Mouse (Mus musculus) forebrain, embryonic 10.5 days (tissue): ENCODE results near the gene Pla2r1. TPM values are rescaled to one million over a fixed set of nuclear protein-coding genes. Genes with fewer than 3 reads are reported as not detected.
A peak's percentile ranks its signal among the peaks of the same experiment; 100 is the strongest.

Source experiments
- DNase-seq: peaks from one replicate; pipeline ENCODE4 v3.0.0-alpha.2; 2017; ENCODE audit warnings: low spot score; ENCODE audit errors: extremely low spot score
- H3K27ac ChIP-seq: fragments of 300-500 bp; sonication (generic); 2 replicates; pipeline ENCODE4 v1.5.1; 2016; ENCODE audit warnings: mild to moderate bottlenecking
- H3K27me3 ChIP-seq: fragments of 300-500 bp; sonication (generic); 2 replicates; pipeline ENCODE4 v1.6.1; 2016; ENCODE audit warnings: mild to moderate bottlenecking; ENCODE audit not compliant: poor library complexity, severe bottlenecking
- H3K36me3 ChIP-seq: fragments of 300-500 bp; sonication (generic); replicated peaks from 2 replicates; pipeline ENCODE4 v1.6.1; 2016; ENCODE audit warnings: mild to moderate bottlenecking, moderate library complexity
- H3K4me1 ChIP-seq: fragments of 300-500 bp; sonication (generic); 2 replicates; pipeline ENCODE4 v1.6.1; 2016
- H3K4me3 ChIP-seq: fragments of 300-500 bp; sonication (generic); 2 replicates; pipeline ENCODE4 v1.5.1; 2016; ENCODE audit warnings: mild to moderate bottlenecking, moderate library complexity
- H3K9me3 ChIP-seq: fragments of 300-500 bp; sonication (generic); 2 replicates; pipeline ENCODE4 v1.6.1; 2016; ENCODE audit warnings: mild to moderate bottlenecking, moderate library complexity
- WGBS: fragments of 180-500 bp; shearing (Covaris S2); methylation state at CpG from one replicate; pipeline ENCODE4 v1.1.7; 2016; 5-methylcytosine and 5-hydroxymethylcytosine counted together
- polyA plus RNA-seq: library from polyadenylated mRNA; unstranded; fragments of >200 nt; fragmentation: Nextera tagmentation; extraction: Ambion mirVana; gene quantifications from 2 replicates; pipeline ENCODE4 v1.2.1, GENCODE M21; 2016

The Pla2r1 gene
- polyA plus RNA-seq, 1 experiment from 2014 or later: 1.3 TPM

DNA sequence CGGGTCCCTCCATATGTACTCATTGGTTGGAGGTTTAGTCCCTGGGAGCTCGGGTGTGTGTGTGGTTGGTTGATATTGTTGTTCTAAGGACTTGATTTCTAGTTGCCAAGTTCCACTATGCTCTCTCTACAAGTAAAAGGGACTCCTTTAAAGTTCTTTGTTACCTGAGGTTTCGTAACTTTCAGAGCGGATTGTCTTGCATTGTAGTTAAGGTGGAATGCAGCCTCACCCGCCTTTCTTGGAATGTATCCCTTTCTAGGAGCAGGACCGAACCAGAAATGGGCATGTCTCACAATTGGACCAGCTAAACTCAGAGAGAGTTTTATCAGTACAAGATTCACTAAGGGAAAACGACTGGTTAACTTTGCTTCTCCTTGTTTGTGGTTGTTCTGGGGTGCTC is 141.9 kb downstream of the Pla2r1 start:
- Histone ChIP-seq H3K36me3 (no peaks in the 10 kb centered on the region), H3K4me3 (no peak overlapping the region), H3K4me1 (peaks cover 13% of the 10 kb centered on the region), H3K9me3 (no peaks in the 10 kb centered on the region), H3K27me3 (no peaks in the 10 kb centered on the region), H3K27ac (no peak overlapping the region)
- no peak for DNase-seq
- WGBS: 84% methylated on average over 7 of the region's 7 CpGs

DNA sequence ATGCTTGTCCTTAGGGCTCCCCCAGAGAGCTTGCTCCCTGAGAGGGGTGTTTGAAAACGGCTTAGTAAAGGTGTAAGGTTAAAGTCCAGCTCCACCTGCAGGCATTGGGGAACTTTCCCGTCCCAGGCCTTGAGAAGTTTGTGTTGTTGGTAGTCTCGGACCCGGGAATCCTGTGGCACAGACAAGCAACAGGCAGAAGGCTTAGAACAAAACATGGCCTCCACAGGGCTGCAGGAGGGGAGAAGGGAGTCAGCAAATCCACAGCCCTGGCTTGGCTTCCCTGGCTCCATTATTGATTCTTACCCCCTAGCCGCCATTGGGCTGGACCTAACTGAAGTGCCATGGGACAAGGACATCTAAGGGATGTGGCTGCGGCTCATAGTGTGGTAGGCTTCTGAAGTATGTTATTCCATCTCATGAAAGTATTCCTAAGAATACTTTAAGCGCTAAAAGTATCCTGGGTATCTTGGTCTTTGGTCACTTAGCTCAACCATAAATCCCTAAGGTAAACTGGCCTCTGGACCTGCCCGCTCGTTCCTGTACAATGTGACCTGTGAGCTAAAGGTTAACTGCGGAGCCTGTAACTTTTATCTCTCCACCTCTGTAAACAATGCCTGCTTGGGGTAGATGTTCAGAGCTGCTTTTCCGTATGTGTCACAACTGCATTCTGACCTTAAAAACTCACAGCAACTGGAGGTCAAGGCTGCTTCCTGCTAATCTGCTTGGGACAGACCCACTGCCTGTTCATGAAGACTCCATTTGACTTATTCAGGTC is 142.9 kb downstream of the Pla2r1 start:
- Histone ChIP-seq H3K4me3 (no peak overlapping the region), H3K4me1 (peaks cover 13% of the 10 kb centered on the region), H3K36me3 (no peaks in the 10 kb centered on the region), H3K9me3 (no peaks in the 10 kb centered on the region), H3K27me3 (no peaks in the 10 kb centered on the region), H3K27ac (no peak overlapping the region)
- 83% methylated on average over 11 of the region's 11 CpGs for WGBS
- no peak for DNase-seq

- Histone ChIP-seq H3K36me3 (no peaks in the 10 kb centered on the region), H3K4me3 (no peak overlapping the region), H3K4me1 (peaks cover 7% of the 10 kb centered on the region), H3K27me3 (no peaks in the 10 kb centered on the region), H3K9me3 (no peaks in the 10 kb centered on the region), H3K27ac (0 out of 2 replicates have a peak overlapping the region, but pooled peaks have one; percentile 37)
- 63% methylated on average over 6 of the region's 6 CpGs for WGBS
- no peak for DNase-seq
Observed at GRCm38 (mm10) chr2:60409194-60409593, 143.9 kb downstream of the Pla2r1 start.

- H3K27me3 ChIP-seq: no peaks in the 10 kb centered on the region
- 88% methylated on average over 2 of the region's 2 CpGs for WGBS
- no peak overlapping the region for H3K4me3 ChIP-seq
- H3K9me3 ChIP-seq: no peaks in the 10 kb centered on the region
- no peaks in the 10 kb centered on the region for H3K36me3 ChIP-seq
- no peak for DNase-seq
- H3K4me1 ChIP-seq: peaks cover 7% of the 10 kb centered on the region
- H3K27ac ChIP-seq: no peak overlapping the region
Observed at GRCm38 (mm10) chr2:60407387-60407786, 145.7 kb downstream of the Pla2r1 start.

DNA sequence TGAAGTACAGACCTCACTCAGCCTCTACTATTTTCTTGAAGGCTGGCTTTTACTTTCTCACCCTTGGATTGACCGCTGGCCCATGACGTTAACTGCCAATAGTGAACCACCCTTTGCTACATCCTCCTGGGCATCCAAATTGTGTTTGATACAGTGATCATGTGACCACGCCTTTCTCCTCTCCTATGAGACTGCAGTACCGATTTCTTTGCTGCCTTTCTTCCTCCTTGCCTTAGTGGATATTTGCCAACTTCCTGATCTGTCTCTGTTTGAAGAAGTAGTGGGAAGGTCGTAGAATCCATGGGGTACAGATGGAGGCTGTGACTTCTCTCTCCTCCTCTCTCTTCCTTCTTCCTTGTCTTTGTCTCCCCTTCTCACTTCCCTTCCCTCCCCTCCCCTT is 147.7 kb downstream of the Pla2r1 start:
- no peaks in the 10 kb centered on the region for H3K9me3 ChIP-seq
- no peak for DNase-seq
- H3K27me3 ChIP-seq: no peaks in the 10 kb centered on the region
- H3K36me3 ChIP-seq: no peaks in the 10 kb centered on the region
- H3K4me3 ChIP-seq: no peak overlapping the region
- WGBS: 90% methylated on average over 5 of the region's 5 CpGs
- peaks cover 7% of the 10 kb centered on the region for H3K4me1 ChIP-seq
- no peak overlapping the region for H3K27ac ChIP-seq

GRCm38 (mm10) chr2:60404763-60405162 is 148.3 kb downstream of the Pla2r1 start:
- Histone ChIP-seq H3K27me3 (no peaks in the 10 kb centered on the region), H3K9me3 (no peaks in the 10 kb centered on the region), H3K4me3 (no peak overlapping the region), H3K4me1 (peaks cover 7% of the 10 kb centered on the region), H3K27ac (no peak overlapping the region), H3K36me3 (no peaks in the 10 kb centered on the region)
- WGBS: 96% methylated on average over 7 of the region's 7 CpGs
- DNase-seq: no peak

DNA sequence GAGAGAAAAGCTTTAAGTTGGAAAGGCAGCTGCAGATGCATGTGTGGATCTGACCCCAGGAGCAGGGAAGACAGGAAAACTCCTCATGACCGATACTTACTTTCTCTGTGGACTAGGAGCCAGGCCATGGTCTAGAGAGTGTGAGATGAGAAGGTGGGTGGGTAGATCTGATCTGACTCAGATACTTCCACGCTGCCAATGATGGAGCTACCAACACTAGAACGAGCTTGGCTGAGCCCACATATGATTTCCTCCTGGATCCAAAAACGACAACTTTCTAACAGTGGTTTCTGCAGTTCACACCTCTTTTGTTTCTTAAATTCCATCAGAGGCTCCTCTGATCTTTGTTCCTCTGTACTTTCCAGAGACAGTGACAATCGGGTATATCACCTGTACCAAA is 151.4 kb downstream of the Pla2r1 start:
- 84% methylated on average over 5 of the region's 5 CpGs for WGBS
- Histone ChIP-seq H3K27me3 (no peaks in the 10 kb centered on the region), H3K4me3 (no peak overlapping the region), H3K4me1 (no peaks in the 10 kb centered on the region), H3K27ac (no peak overlapping the region), H3K9me3 (0 out of 2 replicates have a peak, but pooled peaks cover 5% of the 10 kb centered on the region), H3K36me3 (no peaks in the 10 kb centered on the region)
- DNase-seq: no peak

DNA sequence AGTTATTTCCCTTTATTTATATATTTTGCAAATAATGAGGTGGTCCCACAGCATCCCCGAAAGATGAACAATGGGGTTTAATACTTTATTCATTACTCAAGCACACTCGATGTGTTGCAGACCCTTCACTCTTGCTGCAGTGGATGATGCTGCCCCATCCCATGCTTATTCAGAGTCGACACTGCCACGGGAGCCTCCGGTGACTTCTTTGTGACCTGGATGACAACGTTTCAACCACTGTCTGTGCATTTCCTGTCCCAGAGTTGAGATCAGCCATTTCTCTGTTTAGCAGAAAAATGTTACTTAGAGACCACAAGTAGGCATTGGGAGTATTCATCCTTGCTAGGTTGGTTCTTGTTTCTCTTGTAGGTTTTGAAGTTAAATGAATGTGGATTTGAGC is 159.3 kb downstream of the Pla2r1 start:
- H3K36me3 ChIP-seq: no peaks in the 10 kb centered on the region
- H3K4me3 ChIP-seq: no peak overlapping the region
- H3K27me3 ChIP-seq: no peaks in the 10 kb centered on the region
- no peak for DNase-seq
- H3K4me1 ChIP-seq: no peaks in the 10 kb centered on the region
- WGBS: 84% methylated on average over 6 of the region's 6 CpGs
- H3K27ac ChIP-seq: no peak overlapping the region
- H3K9me3 ChIP-seq: no peaks in the 10 kb centered on the region

- no peak for DNase-seq
- no peak overlapping the region for H3K4me3 ChIP-seq
- no peaks in the 10 kb centered on the region for H3K9me3 ChIP-seq
- WGBS: 86% methylated on average over 4 of the region's 4 CpGs
- H3K27ac ChIP-seq: no peak overlapping the region
- no peaks in the 10 kb centered on the region for H3K27me3 ChIP-seq
- no peaks in the 10 kb centered on the region for H3K36me3 ChIP-seq
- H3K4me1 ChIP-seq: no peaks in the 10 kb centered on the region
Observed at GRCm38 (mm10) chr2:60392286-60392685, 160.8 kb downstream of the Pla2r1 start.

- Histone ChIP-seq H3K27ac (no peak overlapping the region), H3K9me3 (no peaks in the 10 kb centered on the region), H3K4me3 (no peak overlapping the region), H3K4me1 (peaks cover 13% of the 10 kb centered on the region), H3K36me3 (no peaks in the 10 kb centered on the region), H3K27me3 (peaks cover 29% of the 10 kb centered on the region)
- 80% methylated on average over 3 of the region's 3 CpGs for WGBS
- no peak for DNase-seq
Observed at GRCm38 (mm10) chr2:60387363-60387762, 165.7 kb downstream of the Pla2r1 start.

DNA sequence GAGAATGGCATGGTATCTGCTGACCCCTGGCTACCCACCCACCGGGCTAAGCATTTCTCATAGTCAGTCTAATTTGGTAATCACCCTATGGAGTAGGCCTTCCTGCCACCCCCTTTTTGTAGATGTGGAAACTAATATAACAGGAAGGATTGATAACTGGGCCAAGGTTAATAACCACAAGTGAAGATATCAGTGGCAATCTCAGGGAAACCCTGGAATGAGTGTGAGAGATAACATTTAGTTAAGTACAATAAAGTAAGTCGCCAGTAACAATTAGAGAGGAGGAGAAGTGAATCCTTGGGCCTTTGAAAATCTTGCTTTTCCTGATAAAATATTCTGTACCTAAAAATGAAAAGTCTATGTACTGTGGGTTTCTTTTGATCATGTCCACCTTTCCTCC is 166.3 kb downstream of the Pla2r1 start:
- Histone ChIP-seq H3K27ac (no peak overlapping the region), H3K9me3 (no peaks in the 10 kb centered on the region), H3K4me3 (no peak overlapping the region), H3K4me1 (peaks cover 16% of the 10 kb centered on the region), H3K27me3 (peaks cover 34% of the 10 kb centered on the region), H3K36me3 (no peaks in the 10 kb centered on the region)
- DNase-seq: no peak
- WGBS: 89% methylated on average over 2 of the region's 2 CpGs

DNA sequence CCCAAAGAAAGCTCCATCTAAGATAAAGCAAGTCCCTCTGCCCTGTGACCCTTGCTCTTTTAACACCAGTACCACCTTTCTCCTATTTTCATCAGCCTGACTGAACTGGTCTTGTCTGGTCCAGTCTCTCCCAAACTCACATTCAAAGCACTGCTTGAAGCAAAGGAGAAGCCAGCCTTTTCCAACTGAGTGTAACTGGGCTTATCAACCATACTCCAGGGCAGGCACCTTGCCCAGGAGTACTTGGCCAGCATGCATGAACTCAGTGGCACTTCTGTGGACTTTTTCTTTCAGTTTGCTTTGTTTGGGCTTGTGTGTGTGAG is 168.4 kb downstream of the Pla2r1 start:
- H3K9me3 ChIP-seq: no peaks in the 10 kb centered on the region
- H3K4me3 ChIP-seq: no peak overlapping the region
- no peak for DNase-seq
- peaks cover 47% of the 10 kb centered on the region for H3K27me3 ChIP-seq
- peaks cover 16% of the 10 kb centered on the region for H3K4me1 ChIP-seq
- no peak overlapping the region for H3K27ac ChIP-seq
- no peaks in the 10 kb centered on the region for H3K36me3 ChIP-seq

DNA sequence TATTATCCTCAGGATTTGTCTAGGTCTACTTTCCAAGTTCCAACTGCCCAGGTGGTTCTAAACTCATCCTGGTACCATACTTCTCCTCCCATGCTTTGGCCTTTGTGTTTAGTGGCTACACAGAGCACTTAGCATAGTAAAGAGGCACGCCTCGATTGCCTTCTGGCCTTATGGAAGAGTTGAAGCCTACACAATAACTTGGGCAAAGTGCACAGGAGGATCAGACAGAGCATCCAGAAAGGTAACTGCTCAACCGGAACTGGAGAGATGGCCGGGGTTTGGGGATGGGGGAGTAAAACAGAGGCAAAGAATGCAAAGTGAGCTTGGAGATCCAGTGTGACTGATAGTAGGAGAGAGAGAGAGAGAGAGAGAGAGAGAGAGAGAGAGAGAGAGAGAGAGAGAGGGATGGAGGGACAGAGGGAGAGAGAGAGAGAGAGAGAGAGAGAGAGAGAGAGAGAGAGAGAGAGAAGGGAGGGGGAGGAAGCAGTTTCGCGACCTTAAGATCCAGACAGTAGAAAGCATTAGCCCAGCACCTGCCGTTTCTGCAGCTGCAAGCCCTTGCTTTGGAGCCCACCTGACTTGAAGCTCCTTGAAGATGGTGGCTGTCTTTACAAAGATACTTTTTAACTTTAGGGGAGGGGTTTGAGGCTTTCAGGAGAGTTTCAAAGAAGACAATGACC is 168.9 kb downstream of the Pla2r1 start:
- DNase-seq: no peak
- Histone ChIP-seq H3K36me3 (no peaks in the 10 kb centered on the region), H3K9me3 (no peaks in the 10 kb centered on the region), H3K27ac (no peak overlapping the region), H3K4me1 (peaks cover 16% of the 10 kb centered on the region), H3K4me3 (no peak overlapping the region), H3K27me3 (peaks cover 47% of the 10 kb centered on the region)
- WGBS: 27% methylated on average over 7 of the region's 7 CpGs
